Mouse (Mus musculus) testis, postnatal 10 days (tissue): Measurements from ENCODE around the gene Slc25a27.

Experiments used
- DNase-seq: peaks from one replicate; pipeline ENCODE4 v3.0.0; 2021; ENCODE audit warnings: low spot score

Gene Slc25a27

GRCm38 (mm10) chr17:43666576-43667289 is at the start of gene Slc25a27:
Gene Slc25a27, minus strand, starts transcription at chr17:43667214.
- peak; percentile 86 for DNase-seq

DNA sequence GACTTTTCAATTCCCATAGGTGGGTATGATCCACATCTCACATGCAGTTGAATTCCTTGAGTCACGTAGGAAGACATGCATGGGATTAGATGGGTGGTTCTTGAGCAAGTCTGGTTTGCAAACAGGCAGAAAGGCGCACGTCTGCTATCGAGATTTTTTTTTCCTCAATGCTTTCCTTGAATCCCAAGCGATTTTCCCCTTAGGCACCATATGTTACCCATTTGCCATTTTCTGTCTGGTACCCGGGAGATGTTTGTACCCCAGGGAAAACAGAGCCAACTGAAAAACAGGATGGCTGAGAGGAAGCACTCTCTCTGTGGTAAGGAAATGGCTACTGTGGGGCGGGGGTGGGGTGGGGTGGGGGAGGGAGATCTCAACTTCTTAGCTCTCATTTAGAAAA is 49.6 kb upstream of the Slc25a27 start:
- no peak for DNase-seq

- DNase-seq = no peak
Observed at GRCm38 (mm10) chr17:43714191-43714590, 47.2 kb upstream of the Slc25a27 start.

- DNase-seq = no peak
Observed at GRCm38 (mm10) chr17:43711557-43712352, 44.7 kb upstream of the Slc25a27 start.

DNA sequence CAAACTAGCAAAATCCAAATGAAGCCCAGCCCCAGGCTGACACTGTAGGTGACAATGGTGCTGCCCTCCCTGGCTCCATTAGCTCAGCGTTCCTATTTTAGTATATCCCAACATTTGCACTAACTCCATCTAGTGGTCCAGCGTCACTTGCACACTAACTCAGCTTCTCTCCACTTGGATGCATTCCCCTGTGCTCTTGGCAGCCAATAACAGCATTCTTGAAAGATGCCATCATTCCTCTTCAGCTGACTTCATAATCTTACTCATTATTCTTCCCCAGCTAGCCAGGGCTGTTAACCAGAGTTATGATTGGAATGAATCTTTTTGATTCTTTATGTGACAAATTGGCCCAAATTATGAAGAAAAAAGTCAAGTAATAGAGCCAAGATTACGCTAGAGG is 40.2 kb upstream of the Slc25a27 start:
- no peak for DNase-seq

GRCm38 (mm10) chr17:43706749-43707148 is 39.7 kb upstream of the Slc25a27 start:
- DNase-seq = no peak

DNA sequence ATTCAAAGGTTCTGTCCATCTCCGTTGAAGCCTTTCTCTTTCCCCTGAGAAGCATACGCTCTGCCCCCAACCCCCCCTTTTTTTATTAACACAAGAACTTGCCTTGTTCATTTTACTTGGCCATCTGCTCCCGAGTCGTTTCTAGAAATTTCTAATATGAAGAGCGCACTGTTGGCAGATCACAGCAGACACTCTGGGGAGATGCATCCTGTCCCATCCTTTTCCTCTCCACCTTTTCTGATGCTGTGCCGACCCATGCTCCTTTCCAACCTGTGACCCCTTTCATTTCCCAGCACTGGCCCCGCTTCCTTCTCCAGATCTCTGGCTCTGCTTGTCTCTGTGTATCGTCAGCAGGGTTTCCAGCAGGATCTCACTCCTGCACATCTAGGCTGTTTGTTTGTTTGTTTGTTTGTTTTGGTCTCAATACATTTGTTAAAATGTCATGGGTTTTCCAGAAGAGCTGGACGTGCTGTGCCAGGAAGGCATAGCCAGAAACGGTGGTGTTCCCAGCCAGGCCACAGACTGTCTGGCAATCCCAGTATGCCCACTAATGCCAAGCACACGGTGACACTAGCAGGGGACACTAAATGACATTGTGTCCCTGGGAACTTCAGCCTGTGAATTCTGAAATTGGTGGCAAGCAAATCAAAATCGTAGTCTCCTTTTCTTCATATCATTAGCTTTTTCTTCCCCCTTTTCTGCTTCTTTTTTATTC is 37.4 kb upstream of the Slc25a27 start:
- DNase-seq = no peak

DNA sequence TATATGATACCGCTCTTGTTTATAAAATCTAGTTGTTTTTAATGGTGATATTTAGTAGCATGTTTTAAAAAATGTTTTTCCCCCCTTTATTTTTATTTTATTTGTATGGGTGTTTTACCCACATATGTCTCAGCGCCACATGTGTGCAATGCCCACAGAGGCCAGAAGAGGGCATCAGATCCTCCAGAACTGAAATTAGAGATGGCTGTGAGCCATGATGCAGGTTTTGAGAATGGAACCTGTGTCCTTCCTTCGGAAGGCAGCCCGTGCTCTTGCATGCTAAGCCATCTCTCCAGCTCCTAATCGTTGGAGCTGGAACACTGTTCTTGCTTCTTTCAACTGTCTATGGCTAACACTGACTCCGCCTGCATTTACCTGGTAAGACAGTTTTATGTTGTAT is 34.0 kb upstream of the Slc25a27 start:
- DNase-seq = peak; percentile 78

- peak; percentile 85 for DNase-seq
Observed at GRCm38 (mm10) chr17:43698997-43699649, 32.1 kb upstream of the Slc25a27 start.

- DNase-seq = no peak
Observed at GRCm38 (mm10) chr17:43689591-43689990, 22.6 kb upstream of the Slc25a27 start.

DNA sequence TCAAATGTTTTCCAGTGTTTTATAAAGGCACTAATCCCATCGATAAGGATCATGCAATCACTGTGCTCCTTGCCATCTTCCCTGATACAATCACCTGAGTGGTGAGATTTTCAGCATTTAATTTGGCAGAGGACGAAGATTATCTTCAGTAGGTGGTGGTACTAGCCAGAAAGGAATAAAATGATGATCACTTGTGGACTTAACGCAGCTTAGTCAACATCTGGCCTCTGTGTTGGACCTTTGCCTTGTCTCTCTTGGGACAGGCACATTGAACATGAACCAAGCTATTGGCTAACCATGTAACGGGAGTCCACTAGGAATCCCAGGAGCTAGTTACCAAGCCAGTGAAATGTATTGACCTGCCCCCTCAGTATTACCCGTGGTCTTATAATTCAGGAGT is 17.6 kb upstream of the Slc25a27 start:
- DNase-seq = no peak

- no peak for DNase-seq
Observed at GRCm38 (mm10) chr17:43684086-43684485, 17.1 kb upstream of the Slc25a27 start.

- no peak for DNase-seq
Observed at GRCm38 (mm10) chr17:43677317-43677716, 10.3 kb upstream of the Slc25a27 start.

GRCm38 (mm10) chr17:43676241-43676640 is 9.2 kb upstream of the Slc25a27 start:
- no peak for DNase-seq

DNA sequence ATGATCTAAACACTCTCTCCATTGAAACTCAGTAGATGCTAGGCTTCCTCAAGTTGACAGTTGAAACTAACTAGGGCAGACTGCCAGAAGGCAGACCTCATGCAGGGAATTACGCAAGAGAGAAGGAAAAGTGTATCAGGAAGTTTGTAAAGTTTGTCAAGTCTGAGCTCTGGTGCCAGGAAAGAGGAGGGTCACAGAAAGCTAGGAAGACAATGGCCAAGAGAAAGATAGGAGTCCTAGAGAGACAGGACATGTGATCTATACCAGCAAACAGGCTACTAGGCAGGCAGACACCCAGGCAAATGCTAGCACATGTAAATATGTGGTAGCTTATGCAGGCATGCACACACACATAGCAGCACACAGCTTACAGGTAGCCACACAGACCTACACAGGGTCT is 8.2 kb upstream of the Slc25a27 start:
- no peak for DNase-seq

DNA sequence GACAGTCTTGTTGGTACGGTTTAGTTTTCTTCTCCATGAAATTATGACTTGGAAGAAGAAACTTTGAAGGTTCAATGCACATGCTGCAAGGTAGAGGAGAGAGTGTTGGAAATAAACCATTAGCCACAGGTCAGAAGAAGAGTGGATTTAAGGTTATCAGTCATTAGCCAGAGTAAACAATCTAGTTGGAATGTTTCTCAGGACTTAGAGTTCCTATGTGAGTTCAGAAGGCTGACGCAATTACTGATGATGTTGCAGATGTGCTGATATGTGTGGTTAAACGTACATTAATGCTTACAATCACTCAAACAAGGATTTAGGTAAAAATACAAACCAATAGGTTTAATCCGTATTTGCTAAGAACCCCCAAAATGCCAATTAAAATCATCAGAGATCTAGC is 4.9 kb upstream of the Slc25a27 start:
- no peak for DNase-seq

GRCm38 (mm10) chr17:43669145-43669695 is 2.2 kb upstream of the Slc25a27 start:
- no peak for DNase-seq

DNA sequence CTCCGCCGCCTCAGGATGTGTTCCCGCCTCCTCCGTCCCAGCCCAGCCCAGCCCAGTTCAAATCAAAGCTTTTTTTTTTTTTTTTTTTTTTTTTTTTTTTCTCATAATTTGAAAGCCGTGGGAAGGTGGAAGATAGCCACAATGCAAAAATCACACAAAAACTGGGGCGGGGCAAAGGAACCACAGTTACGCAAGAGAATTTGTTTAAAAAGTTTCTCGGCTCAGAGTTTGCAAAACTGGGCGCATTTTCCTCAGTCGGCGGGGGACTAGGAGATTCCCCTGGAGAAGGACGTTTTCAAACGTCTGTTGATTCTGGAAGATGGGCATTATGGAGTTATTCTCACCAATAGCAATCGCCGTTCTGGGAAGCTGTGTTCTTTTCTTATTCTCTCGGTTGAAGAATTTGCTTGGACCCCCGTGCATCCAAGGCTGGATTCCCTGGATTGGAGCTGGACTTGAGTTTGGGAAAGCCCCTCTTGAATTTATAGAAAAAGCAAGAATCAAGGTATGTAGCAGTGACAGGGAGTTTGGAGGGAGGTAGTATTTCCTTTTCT is 353 bp upstream of the Slc25a27 start, which contains the start of gene Cyp39a1:
Cyp39a1 (plus strand) TSS at position 136 of the 554 bp plus-strand sequence.
- no peak for DNase-seq

DNA sequence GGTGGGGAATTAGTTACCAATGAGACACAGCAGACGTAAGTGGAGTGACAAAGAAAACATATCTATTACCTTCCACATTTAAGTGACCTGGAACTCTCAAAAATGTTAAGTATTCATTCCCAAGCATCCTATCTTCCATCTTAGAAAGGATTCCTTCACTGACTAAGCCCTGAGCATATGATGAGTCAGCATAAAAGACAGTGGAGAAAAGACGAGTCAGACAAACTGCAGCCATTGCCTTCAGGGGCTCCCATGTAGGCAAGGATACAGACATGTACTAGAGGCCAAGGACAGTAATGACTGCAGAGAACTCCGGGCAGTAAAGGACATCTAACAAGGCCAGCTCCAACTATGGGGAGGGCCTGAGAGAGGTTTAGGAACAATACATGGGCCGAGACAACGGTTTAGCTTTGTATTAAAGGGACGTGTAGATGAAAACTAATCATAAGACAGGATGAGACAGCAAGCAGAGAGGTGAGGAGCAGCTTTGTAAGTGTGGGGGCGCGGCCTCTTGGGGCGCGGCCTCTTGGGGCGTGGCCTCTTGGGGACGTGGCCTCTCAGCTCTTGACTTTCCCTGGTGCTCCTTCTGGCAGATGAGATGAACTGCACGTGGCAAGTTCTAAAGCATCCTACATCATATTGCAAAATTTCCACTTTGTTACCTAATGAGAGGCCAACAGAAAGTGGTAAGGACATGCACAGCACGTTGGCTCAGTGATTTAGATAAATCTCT is 15.5 kb downstream of the Slc25a27 start:
- DNase-seq = no peak

DNA sequence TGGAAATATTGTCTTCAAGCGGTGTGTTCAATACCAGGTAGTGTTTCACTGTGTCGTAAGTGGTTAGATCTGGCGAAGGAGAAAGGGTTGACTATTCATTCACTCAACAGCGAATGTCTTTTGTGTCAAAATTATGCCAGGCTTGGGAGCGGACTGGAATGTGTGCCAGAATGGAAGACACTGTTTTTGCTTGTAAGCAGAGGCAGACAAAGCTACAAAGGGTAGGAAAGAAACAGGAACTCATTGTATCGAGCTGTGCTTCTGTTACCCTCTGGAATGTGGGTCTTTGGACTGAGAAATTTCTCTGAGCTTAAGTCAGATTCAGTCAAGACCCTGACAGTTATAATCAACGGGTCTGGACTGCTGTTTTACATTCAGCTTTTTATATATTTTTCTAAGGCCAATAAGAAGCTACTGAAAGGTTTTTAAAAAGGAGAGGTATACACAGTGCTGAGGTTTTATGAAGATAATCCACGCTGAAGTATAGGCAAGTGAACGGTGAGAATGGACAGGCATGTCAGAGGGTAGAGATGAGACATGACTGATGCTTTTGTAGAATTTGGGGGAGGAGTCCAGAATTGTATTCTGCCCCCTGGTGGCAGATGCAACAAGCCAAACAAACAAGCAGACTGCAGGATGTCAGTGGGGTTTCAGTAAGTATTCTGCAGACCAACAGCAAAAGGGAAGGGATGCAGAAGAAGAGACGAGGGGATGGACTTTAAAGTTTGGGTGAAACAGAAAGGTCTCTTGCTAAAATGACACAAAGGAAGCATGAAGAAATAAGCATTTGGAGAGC is 17.2 kb downstream of the Slc25a27 start:
- no peak for DNase-seq
